Mouse (Mus musculus) kidney, postnatal 36 days (tissue): ENCODE measurements around the gene S100a13.

Experiments used
- DNase-seq, 2 experiments: peaks; one replicate each; pipeline ENCODE4 v3.0.0; 2021 to 2022; ENCODE audit warnings: mixed read lengths in 2 of 2

Gene S100a13

DNA sequence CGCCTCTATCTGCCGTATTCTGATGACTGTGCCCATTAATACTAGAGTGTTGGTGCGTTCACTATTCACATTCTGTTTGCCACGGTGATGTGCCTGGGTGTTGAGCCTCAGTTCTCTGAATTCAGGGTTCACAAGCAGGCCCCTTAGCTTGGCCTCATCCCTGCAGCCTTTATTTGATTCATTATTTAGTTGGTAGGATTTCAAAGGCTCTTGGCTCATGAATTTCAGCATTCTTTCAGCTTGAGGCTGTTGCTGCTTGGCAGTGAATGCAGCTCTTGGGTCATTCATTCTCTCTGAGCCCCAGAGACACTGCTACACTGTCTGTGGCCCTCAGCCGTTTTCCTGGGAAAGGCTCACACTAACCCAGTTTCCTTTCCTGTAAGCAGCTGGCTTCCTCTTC is 41.7 kb downstream of the S100a13 start:
- peak in 1 of 2 experiments; percentile 15 for DNase-seq

GRCm38 (mm10) chr3:90560008-90560628 is 45.9 kb downstream of the S100a13 start, which contains the start of gene S100a3:
S100a3 (plus strand) TSS chr3:90560578.
- DNase-seq = no peak
